Mouse (Mus musculus) heart, postnatal 25 days (tissue): ENCODE results near the gene Sdhb. TPM values are rescaled to one million over a fixed set of nuclear protein-coding genes. Genes with fewer than 3 reads are reported as not detected.
A peak's percentile ranks its signal among the peaks of the same experiment; 100 is the strongest.

ENCODE experiments used
- DNase-seq: peaks from one replicate; pipeline ENCODE4 v3.0.0; 2022; ENCODE audit warnings: low spot score
- intact Hi-C: fragments of 180-260 bp; cut with DNase I; formaldehyde crosslinking; loops from one replicate; pipeline ENCODE4 v1.15.1; 2025
- total RNA-seq, 2 experiments: library from RNA; stranded (reverse); gene quantifications; 2 replicates each; pipeline ENCODE4 v1.2.3; 2021

Sdhb gene
- total RNA-seq, 2 experiments from 2014 or later: 1,213 to 1,269 TPM

DNA sequence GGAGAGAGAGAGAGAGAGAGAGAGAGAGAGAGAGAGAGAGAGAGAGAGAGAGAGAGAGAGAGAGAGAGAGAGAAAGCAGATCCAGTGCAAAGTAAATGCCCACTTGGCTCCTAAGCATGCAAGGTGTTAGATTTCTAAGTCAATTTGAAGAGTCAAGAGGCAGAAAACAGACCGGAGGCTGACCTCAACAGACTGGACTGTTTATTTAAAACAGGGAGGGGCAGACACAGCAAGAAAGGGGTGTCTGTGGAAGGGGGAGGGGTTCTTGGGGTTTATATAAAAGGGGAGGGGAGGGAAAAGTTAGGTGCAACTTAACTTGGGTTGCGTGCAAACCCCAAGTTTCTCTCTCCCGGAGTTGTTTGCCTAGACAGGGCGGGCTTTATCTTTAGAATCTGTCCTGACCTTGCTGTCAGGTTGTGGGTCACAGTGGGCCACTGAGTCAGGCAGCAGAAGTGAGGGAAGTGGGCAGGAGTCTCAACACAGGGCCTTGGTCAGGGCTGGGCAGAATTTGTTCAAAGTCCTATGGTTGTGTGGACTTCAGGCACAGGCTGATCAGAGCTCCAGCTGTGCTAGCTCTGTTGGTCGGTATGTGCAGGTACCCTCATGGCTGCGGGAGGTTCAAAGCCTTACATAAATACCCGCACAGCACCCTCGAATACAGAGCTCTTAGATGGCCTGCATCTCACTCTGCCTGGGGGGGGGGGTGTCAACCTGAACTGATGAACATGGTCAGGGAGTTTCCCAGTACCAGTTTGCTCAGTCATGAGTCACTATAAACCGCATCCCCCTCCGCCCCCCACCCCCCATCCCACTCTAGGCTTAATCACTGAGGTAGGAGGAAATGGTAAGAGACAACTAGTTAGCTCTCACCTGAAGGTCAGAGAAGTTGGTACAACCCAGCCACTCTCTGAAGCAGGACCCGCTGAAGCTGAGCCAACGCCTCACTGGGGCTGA is 13.2 kb upstream of the Sdhb start:
- no peak for DNase-seq
- intact Hi-C loops: no loop called here

- DNase-seq: no peak
- intact Hi-C loops: no loop called here
Observed at GRCm38 (mm10) chr4:140948481-140948880, 12.5 kb upstream of the Sdhb start.

DNA sequence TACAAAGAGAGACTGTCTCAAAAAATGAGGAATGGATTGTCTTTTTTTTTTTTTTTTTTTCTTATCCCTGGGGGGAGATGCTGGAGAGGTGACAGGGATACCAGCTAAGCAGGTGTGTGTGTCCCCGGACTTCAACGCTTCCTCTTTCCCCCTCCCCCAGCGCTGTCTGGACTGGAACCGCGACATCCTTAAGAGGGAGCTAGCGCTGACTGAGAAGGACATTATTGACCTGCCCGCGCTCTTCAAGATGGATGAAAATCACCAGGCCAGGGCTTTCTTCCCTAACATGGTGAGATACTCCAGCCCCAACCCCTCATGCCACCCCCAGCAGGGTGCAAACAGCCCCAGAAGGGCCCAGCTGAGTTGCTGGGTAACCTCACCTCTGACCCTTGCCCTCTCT is 12.0 kb upstream of the Sdhb start:
- intact Hi-C loops: no loop called here

GRCm38 (mm10) chr4:140949616-140950015 is 11.4 kb upstream of the Sdhb start:
- no peak for DNase-seq
- intact Hi-C loops: loop anchor here (10.0 kb wide), 1 partner anchor 135 kb away; the partner anchor contains the start of gene Padi3

More for the DNA sequence above, 12.0 kb upstream of the Sdhb start:
- DNase-seq: no peak

- peak; percentile 40 for DNase-seq
- intact Hi-C loops: loop anchor here (10.0 kb wide), 1 partner anchor 136 kb away; the partner anchor contains the start of gene Padi3
Observed at GRCm38 (mm10) chr4:140950574-140950973, 10.4 kb upstream of the Sdhb start.

GRCm38 (mm10) chr4:140951861-140952641 is 9.0 kb upstream of the Sdhb start:
- intact Hi-C loops: loop anchor here (10.0 kb wide), 1 partner anchor 137 kb away; the partner anchor contains the start of gene Padi3
- DNase-seq: no peak

DNA sequence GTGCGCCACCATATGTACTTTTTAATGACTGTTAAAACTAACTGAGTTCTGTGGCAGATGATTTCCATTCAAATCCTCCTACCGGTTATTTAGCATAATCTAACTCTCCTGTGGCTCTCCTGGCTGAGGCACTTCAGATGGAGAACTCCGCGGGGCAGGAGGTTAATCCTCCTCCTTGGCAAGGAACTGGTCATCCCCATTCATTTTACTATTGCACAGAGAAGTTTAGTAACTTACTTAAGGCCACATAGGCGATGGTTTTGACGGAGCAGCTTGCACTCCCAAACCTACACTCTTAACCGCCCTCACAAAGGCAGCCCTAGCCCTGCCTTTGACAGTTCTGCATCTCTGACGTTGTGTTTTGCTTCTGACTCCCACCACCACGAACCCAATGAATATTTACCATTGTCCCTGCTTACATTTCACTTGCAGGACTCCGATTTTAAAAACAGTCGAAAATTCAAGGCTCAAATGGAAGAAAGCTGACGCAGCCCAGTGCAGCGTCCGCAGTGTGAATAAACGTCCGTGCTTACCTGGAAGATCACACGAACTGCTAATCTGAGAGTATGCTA is 3.8 kb upstream of the Sdhb start:
- DNase-seq: no peak
- intact Hi-C loops: loop anchor here (1.0 to 10.0 kb wide), 4 partner anchors 55 to 232 kb away; partner anchors contain the start of gene Padi3

GRCm38 (mm10) chr4:140957725-140958124 is 3.3 kb upstream of the Sdhb start:
- intact Hi-C loops: loop anchor here (1.0 to 10.0 kb wide), 4 partner anchors 55 to 233 kb away; partner anchors contain the start of gene Padi3
- DNase-seq: peak; percentile 42

- DNase-seq: no peak
- intact Hi-C loops: loop anchor here (10.0 kb wide), 1 partner anchor 144 kb away; the partner anchor contains the start of gene Padi3
Observed at GRCm38 (mm10) chr4:140958319-140958718, 2.7 kb upstream of the Sdhb start.

GRCm38 (mm10) chr4:140959128-140959679 is 1.8 kb upstream of the Sdhb start:
- DNase-seq: no peak
- intact Hi-C loops: loop anchor here (10.0 kb wide), 1 partner anchor 144 kb away; the partner anchor contains the start of gene Padi3

GRCm38 (mm10) chr4:140959715-140960479 is 1.1 kb upstream of the Sdhb start:
- intact Hi-C loops: loop anchor here (5.0 to 10.0 kb wide), 2 partner anchors 117 to 145 kb away; partner anchors contain the start of genes Necap2 and Padi3
- no peak for DNase-seq

GRCm38 (mm10) chr4:140961467-140962206 is 634 bp downstream of the Sdhb start:
- intact Hi-C loops: loop anchor here (5.0 kb wide), 1 partner anchor 116 kb away; the partner anchor contains the start of gene Necap2
- no peak for DNase-seq

GRCm38 (mm10) chr4:140962207-140962909 is 1.4 kb downstream of the Sdhb start:
- no peak for DNase-seq
- intact Hi-C loops: loop anchor here (5.0 kb wide), 1 partner anchor 115 kb away; the partner anchor contains the start of gene Necap2

DNA sequence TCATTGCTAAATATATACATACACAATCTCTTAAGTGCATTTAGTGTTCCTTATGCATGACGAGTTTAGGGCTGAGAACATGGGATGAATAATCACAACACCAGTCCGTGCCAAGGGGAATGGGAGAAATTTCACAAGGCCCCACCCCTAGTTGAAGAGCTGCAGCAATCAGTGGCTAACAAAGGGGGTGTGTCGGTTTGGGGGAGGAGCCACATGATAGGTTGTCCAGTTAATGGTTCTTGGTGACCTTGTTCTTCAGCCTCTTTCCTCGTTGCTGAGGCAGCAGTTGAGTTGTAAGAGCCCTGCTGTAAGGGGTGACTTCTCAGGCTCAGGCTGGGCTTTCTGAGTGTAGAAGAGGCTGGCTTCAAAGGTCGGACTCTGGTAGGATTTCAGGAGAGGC is 1.9 kb downstream of the Sdhb start:
- DNase-seq: no peak
- intact Hi-C loops: loop anchor here (5.0 kb wide), 1 partner anchor 114 kb away; the partner anchor contains the start of gene Necap2

DNA sequence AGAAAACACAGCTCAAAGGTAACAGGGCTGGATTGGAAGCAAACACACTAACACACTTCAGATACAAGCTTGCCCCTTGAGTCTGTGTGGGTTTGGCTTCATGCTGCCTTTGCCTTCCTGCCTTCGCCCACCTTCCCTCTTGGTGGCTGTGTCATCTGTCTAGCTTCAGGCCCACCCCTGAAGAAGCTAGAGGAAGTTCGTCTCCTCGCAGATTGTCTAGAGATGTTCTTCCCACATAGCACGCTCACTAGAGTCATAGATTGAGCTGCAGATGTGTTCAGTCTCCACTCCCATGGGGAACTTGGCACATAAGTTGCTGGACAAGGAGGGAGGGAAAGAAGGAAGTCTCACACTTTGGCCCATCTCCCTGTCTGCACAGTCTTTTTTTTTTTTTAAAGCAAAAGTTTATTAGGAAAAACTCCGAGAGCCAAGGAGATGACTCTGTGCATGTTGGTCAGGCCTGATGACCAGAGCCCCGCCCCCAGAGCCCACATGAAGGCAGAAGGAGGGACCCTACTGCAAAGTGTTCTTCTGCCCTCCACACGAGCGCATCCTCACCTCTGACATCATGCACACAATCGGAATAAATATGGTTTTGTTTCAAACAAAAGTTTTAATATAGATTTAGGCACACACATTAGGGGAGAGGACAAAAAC is 3.1 kb downstream of the Sdhb start:
- intact Hi-C loops: loop anchor here (1.0 to 5.0 kb wide), 2 partner anchors 67 to 113 kb away; partner anchors contain the start of gene Necap2
- no peak for DNase-seq

- DNase-seq: no peak
- intact Hi-C loops: loop anchor here (1.0 to 5.0 kb wide), 2 partner anchors 67 to 113 kb away; partner anchors contain the start of gene Necap2
Observed at GRCm38 (mm10) chr4:140964620-140965019, 3.6 kb downstream of the Sdhb start.
